Mouse (Mus musculus) induced T-regulatory cell, adult 2 months (primary cell): ENCODE measurements around the gene Ostf1.

Experiments used
- DNase-seq: peaks from one replicate; pipeline ENCODE4 v3.0.0-alpha.2; 2012; ENCODE audit warnings: low read depth

Ostf1 gene

GRCm38 (mm10) chr19:18567936-18568827, 63.4 kb downstream of the Ostf1 start:
- no peak for DNase-seq

GRCm38 (mm10) chr19:18567501-18567900, 64.1 kb downstream of the Ostf1 start:
- DNase-seq: no peak

- peak; percentile 24 for DNase-seq
These were observed 73.9 kb downstream of the Ostf1 start for GRCm38 (mm10) chr19:18557708-18558107.

- DNase-seq: no peak
These were observed 76.0 kb downstream of the Ostf1 start for GRCm38 (mm10) chr19:18555645-18556044.

- DNase-seq: peak; percentile 55
These were observed 83.0 kb downstream of the Ostf1 start for GRCm38 (mm10) chr19:18548668-18549067.
